Mouse (Mus musculus) gastrocnemius, postnatal 14 days (tissue): Measurements from ENCODE around the gene Cct7. TPM values are rescaled to one million over a fixed set of nuclear protein-coding genes. Genes with fewer than 3 reads are reported as not detected.
A peak's percentile ranks its signal among the peaks of the same experiment; 100 is the strongest.
"Not testable (repeated sequence)": the region's sequence is repeated elsewhere in the genome, so short reads cannot be mapped to it uniquely, and the experiment has no call there.

Experiments
- DNase-seq: peaks from one replicate; pipeline ENCODE4 v3.0.0; 2021; ENCODE audit warnings: mixed read lengths
- intact Hi-C: fragments of 180-260 bp; cut with DNase I; formaldehyde crosslinking; loops from one replicate; pipeline ENCODE4 v1.15.1; 2025; ENCODE audit warnings: low total_unique reads
- total RNA-seq, 2 experiments: library from RNA; stranded (reverse); gene quantifications; 2 replicates each; pipeline ENCODE4 v1.2.3; 2021

Gene Cct7
- total RNA-seq, 2 experiments from 2014 or later: 128 to 142 TPM

GRCm38 (mm10) chr6:85450140-85450539 lies 1.2 kb upstream of the Cct7 start:
- DNase-seq, intact Hi-C loops: not testable (repeated sequence)

GRCm38 (mm10) chr6:85451664-85452410 lies 523 bp downstream of the Cct7 start, which contains the start of gene Pradc1:
TSS of gene Pradc1 (minus strand) at chr6:85451970.
- peak; percentile 98 for DNase-seq
- intact Hi-C loops: no loop called here

GRCm38 (mm10) chr6:85452411-85452665 lies 1.0 kb downstream of the Cct7 start:
- DNase-seq: no peak
- intact Hi-C loops: no loop called here

GRCm38 (mm10) chr6:85452816-85453215 lies 1.5 kb downstream of the Cct7 start:
- no peak for DNase-seq
- intact Hi-C loops: no loop called here

- intact Hi-C loops: no loop called here
- no peak for DNase-seq
These were observed 8.3 kb downstream of the Cct7 start for GRCm38 (mm10) chr6:85459621-85460020.

GRCm38 (mm10) chr6:85465381-85465780 lies 14.1 kb downstream of the Cct7 start:
- DNase-seq: no peak
- intact Hi-C loops: no loop called here

GRCm38 (mm10) chr6:85469660-85470430 lies 18.5 kb downstream of the Cct7 start:
- no peak for DNase-seq
- intact Hi-C loops: no loop called here

GRCm38 (mm10) chr6:85471962-85472361 lies 20.6 kb downstream of the Cct7 start:
- intact Hi-C loops: no loop called here
- DNase-seq: no peak

- intact Hi-C loops: no loop called here
These were observed 21.2 kb downstream of the Cct7 start for GRCm38 (mm10) chr6:85472542-85472941.

GRCm38 (mm10) chr6:85475581-85475980 lies 24.3 kb downstream of the Cct7 start:
- intact Hi-C loops: no loop called here
- no peak for DNase-seq

More at GRCm38 (mm10) chr6:85472542-85472941, 21.2 kb downstream of the Cct7 start:
- no peak for DNase-seq

- intact Hi-C loops: no loop called here
- peak; percentile 29 for DNase-seq
These were observed 26.1 kb downstream of the Cct7 start for GRCm38 (mm10) chr6:85477366-85477917.

GRCm38 (mm10) chr6:85478416-85478815 lies 27.1 kb downstream of the Cct7 start:
- no peak for DNase-seq

GRCm38 (mm10) chr6:85479979-85480378 lies 28.7 kb downstream of the Cct7 start:
- intact Hi-C loops: no loop called here
- no peak for DNase-seq

More at GRCm38 (mm10) chr6:85478416-85478815, 27.1 kb downstream of the Cct7 start:
- intact Hi-C loops: no loop called here

- no peak for DNase-seq
- intact Hi-C loops: no loop called here
These were observed 29.4 kb downstream of the Cct7 start for GRCm38 (mm10) chr6:85480685-85481084.

- intact Hi-C loops: no loop called here
- DNase-seq: no peak
These were observed 32.8 kb downstream of the Cct7 start for GRCm38 (mm10) chr6:85483843-85484721.

GRCm38 (mm10) chr6:85485738-85486137 lies 34.4 kb downstream of the Cct7 start:
- DNase-seq: no peak
- intact Hi-C loops: no loop called here

GRCm38 (mm10) chr6:85488510-85488909 lies 37.2 kb downstream of the Cct7 start:
- DNase-seq: no peak
- intact Hi-C loops: no loop called here

- intact Hi-C loops: no loop called here
- DNase-seq: no peak
These were observed 38.4 kb downstream of the Cct7 start for GRCm38 (mm10) chr6:85489717-85490116.

GRCm38 (mm10) chr6:85490252-85490651 lies 38.9 kb downstream of the Cct7 start:
- intact Hi-C loops: no loop called here
- DNase-seq: no peak

GRCm38 (mm10) chr6:85491606-85492005 lies 40.3 kb downstream of the Cct7 start:
- DNase-seq: no peak

More at GRCm38 (mm10) chr6:85491606-85492005, 40.3 kb downstream of the Cct7 start:
- intact Hi-C loops: no loop called here
